Mouse (Mus musculus): ENCODE data around the gene Snrpg.
A peak's percentile ranks its signal among the peaks of the same experiment; 100 is the strongest.

Gene Snrpg

DNA sequence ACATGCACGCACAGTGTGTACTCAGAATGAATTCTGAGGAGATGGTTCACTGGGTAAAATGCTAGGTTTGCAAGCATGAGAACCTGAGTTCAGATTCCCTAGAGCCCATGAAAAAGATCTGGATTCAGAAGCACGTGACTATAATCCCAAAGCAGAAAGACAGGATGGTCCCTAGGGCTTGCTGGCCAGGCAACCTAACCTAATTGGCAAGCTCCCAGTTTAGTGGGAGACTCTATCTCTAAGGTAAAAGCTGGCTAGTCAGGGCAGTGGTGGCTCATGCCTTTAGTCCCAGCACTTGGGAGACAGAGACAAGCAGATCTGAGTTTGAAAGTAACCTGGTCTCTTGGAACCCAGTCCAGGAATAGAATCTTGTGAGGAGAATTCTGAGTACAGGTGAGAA lies 27.9 kb downstream of the Snrpg start:
- no peak for DNase-seq (ENCODE audit: low read depth, low spot score)

DNA sequence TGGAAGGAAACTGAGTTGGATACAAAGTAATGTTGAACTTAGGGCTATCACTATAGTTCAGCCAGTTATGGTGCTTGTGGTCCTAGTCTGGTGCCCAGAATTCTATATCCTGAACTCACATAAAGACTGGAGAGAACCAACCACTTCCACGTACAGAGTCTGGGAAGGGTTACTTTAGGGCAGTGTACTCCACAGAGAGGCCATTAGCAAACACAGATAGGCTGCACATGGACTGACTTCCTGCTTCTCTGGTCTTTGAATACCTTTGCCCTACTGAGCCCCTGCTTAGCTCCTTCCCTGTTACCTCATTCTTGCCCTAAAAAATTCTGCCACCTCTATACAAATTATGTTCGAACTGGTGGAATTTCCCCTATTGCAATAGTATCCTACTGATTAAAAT lies 28.9 kb downstream of the Snrpg start:
- no peak for DNase-seq (ENCODE audit: low read depth, low spot score)

GRCm38 (mm10) chr6:86400972-86401371 lies 29.9 kb downstream of the Snrpg start:
- peak; percentile 54 for DNase-seq (ENCODE audit: low read depth, low spot score)

DNA sequence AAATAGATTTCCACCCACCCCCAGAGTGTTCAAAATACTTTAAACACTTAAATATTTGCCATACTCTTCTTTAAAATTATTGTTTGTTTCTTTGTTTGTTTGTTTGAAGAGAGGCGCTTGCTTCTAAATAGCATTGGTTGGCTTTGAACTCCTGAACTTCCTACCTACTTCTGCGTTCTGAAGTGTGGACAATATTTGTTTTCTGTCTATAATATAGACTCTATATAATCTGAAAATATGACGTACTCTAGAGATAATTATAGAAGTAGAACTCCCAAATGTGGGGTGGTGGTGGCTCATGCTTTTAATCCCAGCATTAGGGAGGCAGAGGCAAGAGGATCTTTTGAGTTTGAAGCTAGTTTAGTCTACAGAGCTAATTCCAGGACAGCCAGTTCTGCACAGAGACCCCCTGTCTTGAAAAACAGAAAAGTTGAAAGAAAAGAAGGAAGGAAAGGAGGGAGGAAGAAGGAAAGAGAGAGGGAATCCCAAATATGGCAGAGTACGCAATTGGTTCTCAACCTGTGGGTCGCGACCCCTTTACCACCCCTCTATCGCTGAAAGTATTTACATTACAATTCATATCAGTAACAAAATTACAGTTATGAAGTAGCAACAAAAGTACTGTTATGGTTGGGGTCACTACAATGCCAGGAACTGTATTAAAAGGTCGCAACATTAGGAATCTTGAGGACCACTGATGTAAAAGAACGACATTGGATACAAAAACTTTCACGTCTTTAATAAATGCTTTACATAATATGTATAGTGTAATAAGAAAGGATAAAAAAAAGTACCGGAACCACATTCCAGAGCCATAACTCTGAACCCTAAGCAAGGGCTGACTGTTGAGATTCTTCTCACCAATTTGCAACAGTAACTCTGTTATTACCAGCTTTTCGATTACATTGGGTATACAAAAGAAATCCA lies 31.8 kb downstream of the Snrpg start:
- no peak for DNase-seq (ENCODE audit: low read depth, low spot score)

- DNase-seq (ENCODE audit: low read depth, low spot score) = peak; percentile 79
These were observed 32.6 kb downstream of the Snrpg start for GRCm38 (mm10) chr6:86403728-86404099.

DNA sequence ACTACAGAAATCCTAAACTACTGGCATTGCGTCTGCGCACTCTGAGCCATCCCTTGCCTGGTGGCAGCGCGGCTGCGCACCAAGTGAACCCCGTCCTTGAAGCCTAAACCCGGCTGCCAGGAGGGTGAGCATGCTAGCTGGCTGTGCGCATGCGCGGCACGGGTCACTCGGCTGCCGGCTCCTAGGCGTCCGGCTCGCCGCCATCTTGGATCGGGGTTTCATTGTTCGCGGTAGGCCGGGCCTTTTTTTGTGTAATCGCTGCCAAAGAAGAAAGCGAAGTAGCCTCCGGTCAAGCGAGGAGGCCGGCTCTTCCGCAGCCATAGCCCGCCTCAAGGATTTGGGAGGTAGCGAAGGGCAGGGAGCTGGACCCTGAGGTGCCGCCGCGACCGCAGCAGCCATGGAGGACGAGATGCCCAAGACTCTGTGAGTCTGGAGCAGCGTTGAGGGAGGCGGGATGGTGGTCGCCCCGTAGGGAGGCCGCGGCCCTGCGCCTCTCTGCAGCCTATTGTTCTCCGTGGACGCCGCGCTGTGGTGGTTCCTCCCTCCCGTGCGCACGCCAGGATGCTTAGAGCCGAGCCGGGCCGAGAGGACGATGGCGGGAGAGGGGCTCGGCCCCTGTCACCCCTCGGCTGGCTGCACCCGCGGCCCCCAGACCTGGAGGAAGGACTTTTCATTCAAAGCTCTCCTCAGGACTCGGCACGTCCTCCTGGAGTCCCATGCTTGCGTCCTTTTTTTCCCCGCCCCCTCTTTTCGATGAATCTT lies 33.2 kb downstream of the Snrpg start, which contains the start of gene Tia1:
Gene Tia1, plus strand, starts transcription at position 120 of the 762 bp plus-strand sequence.
- DNase-seq (ENCODE audit: low read depth, low spot score) = peak; percentile 95

DNA sequence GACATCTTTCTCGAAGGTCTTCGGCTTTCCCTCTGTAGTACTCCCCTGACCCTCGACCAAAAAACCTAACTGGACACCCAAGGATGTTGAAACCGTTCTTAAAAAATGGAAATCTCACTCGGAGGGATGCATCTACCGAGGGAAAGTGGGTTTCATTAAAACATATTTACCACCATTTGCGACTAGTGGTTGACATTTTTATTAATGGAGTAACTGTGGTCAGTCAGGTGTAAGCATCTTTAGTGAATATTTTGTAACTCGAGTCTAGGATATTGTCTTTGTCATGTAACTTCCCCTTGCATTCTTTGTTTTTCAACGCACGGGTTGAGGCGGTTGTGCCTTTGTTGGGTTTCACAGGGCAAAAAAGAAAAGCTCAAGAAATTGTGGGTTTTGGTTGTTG lies 33.9 kb downstream of the Snrpg start:
- DNase-seq (ENCODE audit: low read depth, low spot score) = no peak

- no peak for DNase-seq (ENCODE audit: low read depth, low spot score)
These were observed 35.2 kb downstream of the Snrpg start for GRCm38 (mm10) chr6:86406306-86406705.

DNA sequence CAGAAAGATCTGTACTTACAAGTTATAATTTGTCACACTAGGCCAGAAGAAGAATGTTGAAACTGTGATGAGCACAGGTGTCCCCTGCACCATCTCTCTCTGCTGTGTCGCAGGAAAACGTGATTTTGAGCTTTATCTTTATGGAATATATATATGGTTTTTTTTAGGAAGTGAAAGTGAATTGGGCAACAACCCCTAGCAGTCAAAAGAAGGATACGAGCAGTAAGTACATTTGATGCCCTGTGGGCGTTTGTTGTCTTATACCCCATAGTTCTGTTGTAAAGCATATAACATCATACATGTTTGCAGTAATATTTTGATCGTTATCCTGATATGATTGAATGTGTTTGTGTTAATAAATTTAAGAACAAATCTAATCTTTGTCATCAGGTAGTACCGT lies 47.6 kb downstream of the Snrpg start:
- DNase-seq (ENCODE audit: low read depth, low spot score) = no peak

- no peak for DNase-seq (ENCODE audit: low read depth, low spot score)
These were observed 48.1 kb downstream of the Snrpg start for GRCm38 (mm10) chr6:86419239-86419638.

- no peak for DNase-seq (ENCODE audit: low read depth, low spot score)
These were observed 49.4 kb downstream of the Snrpg start for GRCm38 (mm10) chr6:86420491-86420890.

DNA sequence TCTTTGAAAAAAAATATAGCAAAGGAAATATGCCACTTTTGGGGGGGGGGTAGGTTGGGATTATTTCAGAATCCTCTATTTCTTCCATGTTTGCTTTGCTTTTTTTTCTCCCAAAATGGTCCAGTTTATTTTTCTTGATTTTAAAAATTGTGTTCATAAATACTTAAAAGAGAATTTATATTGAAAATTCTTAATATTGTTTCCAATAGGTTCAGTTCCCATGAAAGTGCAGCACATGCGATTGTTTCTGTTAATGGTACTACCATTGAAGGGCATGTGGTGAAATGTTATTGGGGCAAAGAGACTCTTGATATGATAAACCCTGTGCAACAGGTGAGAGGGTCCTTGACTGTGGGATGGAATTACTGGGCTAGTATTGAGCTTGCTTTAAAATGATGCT lies 55.3 kb downstream of the Snrpg start, which contains the start of gene Gm44790:
Gene Gm44790, plus strand, starts transcription at position 301 of the 400 bp plus-strand sequence.
- DNase-seq (ENCODE audit: low read depth, low spot score) = no peak

All from retina, postnatal 7 days (tissue).